Comparison of ENCODE assay signal across 8 mouse cellular contexts in the genomic region with DNA sequence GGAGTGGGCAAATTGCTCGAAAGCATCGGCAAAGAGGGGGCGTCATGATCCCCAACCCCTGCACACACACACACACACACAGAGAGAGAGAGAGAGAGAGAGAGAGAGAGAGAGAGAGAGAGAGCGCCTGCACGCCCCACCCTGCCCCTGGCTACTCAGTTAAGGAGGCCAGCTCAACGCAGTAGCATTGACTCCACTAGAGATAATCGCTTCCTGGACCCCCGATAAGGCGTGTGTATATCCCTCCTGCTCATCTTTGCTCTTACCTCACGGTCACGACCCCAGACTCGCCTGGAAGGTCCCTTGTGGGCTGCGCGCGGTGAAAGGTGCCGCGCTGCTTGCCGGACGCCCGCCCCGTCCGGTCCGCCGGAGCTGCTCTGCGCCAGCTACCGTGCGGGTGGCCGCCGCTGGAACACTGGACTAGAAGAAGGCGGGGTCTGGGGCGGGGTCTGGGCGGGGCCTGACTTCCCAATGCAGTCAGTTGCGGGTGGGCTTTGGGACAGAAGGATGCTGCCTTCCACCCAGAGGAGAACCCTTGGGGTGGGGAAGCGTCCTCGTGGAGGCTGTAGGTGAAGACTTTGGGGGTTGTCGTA. TPM values are rescaled to one million over a fixed set of nuclear protein-coding genes. Genes with fewer than 3 reads are reported as not detected.
A peak's percentile ranks its signal among the peaks of the same experiment; 100 is the strongest.
DNase-seq lines count a peak whose midpoint lies in the region; ATAC-seq and TF ChIP-seq lines count a peak whose summit lies in the region.

A gene (minus strand): TSS at position 422 of the 593 bp plus-strand sequence.

- peak within 1 kb of the TSS; percentile 31 for H3K4me2 ChIP-seq in hindbrain, embryonic 11.5 days (replicated peaks; ENCODE audit: low read depth, low read length)
- H3K4me2 ChIP-seq in limb, embryonic 15.5 days: peak within 1 kb of the TSS; percentile 47
- peak within 1 kb of the TSS; percentile 48 for H3K4me2 ChIP-seq in stomach, embryonic 16.5 days (ENCODE audit: low read depth, low read length)

- intact Hi-C loops in left cerebral cortex, adult 2 months (cut with DNase I): no loop called here

- peak within 1 kb of the TSS; percentile 44 for H3K4me3 ChIP-seq in left cerebral cortex, adult 2 months
- H3K4me3 ChIP-seq in hindbrain, embryonic 11.5 days (ENCODE audit: low read depth, low read length): peak within 1 kb of the TSS; percentile 21
- H3K4me3 ChIP-seq in limb, embryonic 15.5 days: peak within 1 kb of the TSS; percentile 33
- H3K4me3 ChIP-seq in stomach, embryonic 16.5 days (replicated peaks; ENCODE audit: low read length): peak within 1 kb of the TSS; percentile 25

- H3K9me3 ChIP-seq in hindbrain, embryonic 11.5 days (ENCODE audit: control insufficient read depth, low read length): no peaks in the 10 kb centered on the region
- no peaks in the 10 kb centered on the region for H3K9me3 ChIP-seq in limb, embryonic 15.5 days
- H3K9me3 ChIP-seq in stomach, embryonic 16.5 days (replicated peaks; ENCODE audit: control insufficient read depth, low read length): no peaks in the 10 kb centered on the region

- no peak within 1 kb of the TSS for H3K9ac ChIP-seq in hindbrain, embryonic 11.5 days (ENCODE audit: low read depth, low read length)
- no peak within 1 kb of the TSS for H3K9ac ChIP-seq in limb, embryonic 15.5 days
- H3K9ac ChIP-seq in stomach, embryonic 16.5 days (ENCODE audit: low read length): no peak within 1 kb of the TSS; the same call in 1 of the 2 replicates

- peaks cover 16% of the 10 kb centered on the region for H3K27me3 ChIP-seq in hindbrain, embryonic 11.5 days (ENCODE audit: control insufficient read depth, insufficient read depth, low read length)
- H3K27me3 ChIP-seq in limb, embryonic 15.5 days: peaks cover 48% of the 10 kb centered on the region
- peaks cover 14% of the 10 kb centered on the region for H3K27me3 ChIP-seq in stomach, embryonic 16.5 days (ENCODE audit: control insufficient read depth, insufficient read depth, low read length)

- peak; percentile 48 for DNase-seq in adrenal gland, postnatal 10 days
- DNase-seq in adrenal gland, postnatal 4 days (ENCODE audit: low spot score in 2 of 2): no peak
- no peak for DNase-seq in left cerebral cortex, adult 2 months (ENCODE audit: extremely low spot score in 1 of 2, low spot score in 2 of 2)
- no peak for DNase-seq in left cerebral cortex, adult 9 months (ENCODE audit: low spot score in 2 of 2)
- peak; percentile 79 for DNase-seq in hindbrain, embryonic 11.5 days (ENCODE audit: low spot score)
- DNase-seq in cerebellum, adult 11-12 months: no peak

- H3K36me3 ChIP-seq in hindbrain, embryonic 11.5 days (ENCODE audit: control insufficient read depth, insufficient read depth, low read length): no peaks in the 10 kb centered on the region
- H3K36me3 ChIP-seq in limb, embryonic 15.5 days: no peaks in the 10 kb centered on the region
- H3K36me3 ChIP-seq in stomach, embryonic 16.5 days (ENCODE audit: control insufficient read depth, insufficient read depth, low read length): no peaks in the 10 kb centered on the region

- ATAC-seq in hindbrain, embryonic 11.5 days (ENCODE audit: low FRiP score): peak; percentile 83
- no peak for ATAC-seq in limb, embryonic 15.5 days (ENCODE audit: insufficient number of reproducible peaks, low FRiP score, low TSS enrichment, low read depth)
- ATAC-seq in stomach, embryonic 16.5 days (ENCODE audit: insufficient read depth, low FRiP score): no peak; the same call in 1 of the 2 replicates

- H3K4me1 ChIP-seq in hindbrain, embryonic 11.5 days (replicated peaks; ENCODE audit: control insufficient read depth, insufficient read depth, low read length): peaks cover 3% of the 10 kb centered on the region; the same call in 1 of the 2 replicates
- peaks cover 8% of the 10 kb centered on the region for H3K4me1 ChIP-seq in limb, embryonic 15.5 days
- H3K4me1 ChIP-seq in stomach, embryonic 16.5 days (ENCODE audit: control insufficient read depth, insufficient read depth, low read length): peaks cover 3% of the 10 kb centered on the region; the same call in 1 of the 2 replicates

- no peak for TF ChIP-seq CTCF in left cerebral cortex, adult 2 months (IDR thresholded peaks at IDR 0.05)

- H3K27ac ChIP-seq in left cerebral cortex, adult 2 months: no peak within 1 kb of the TSS
- no peak within 1 kb of the TSS for H3K27ac ChIP-seq in hindbrain, embryonic 11.5 days (ENCODE audit: low read depth, low read length)
- H3K27ac ChIP-seq in limb, embryonic 15.5 days: no peak within 1 kb of the TSS
- no peak within 1 kb of the TSS for H3K27ac ChIP-seq in stomach, embryonic 16.5 days (ENCODE audit: low read length)

- 6% methylated on average over 36 of the region's 36 CpGs for WGBS in hindbrain, embryonic 11.5 days
- WGBS in limb, embryonic 15.5 days: 5% methylated on average over 35 of the region's 36 CpGs
- 6% methylated on average over 35 of the region's 36 CpGs for WGBS in stomach, embryonic 16.5 days

RNA-seq across cellular contexts. Expression of the gene that starts here (rescaled TPM):
- total RNA-seq in adrenal gland, postnatal 10 days (2021): 1 to 10 TPM in 1 of 2 experiments, under 1 TPM in 1; 0.87 to 1.4 TPM
- total RNA-seq in adrenal gland, postnatal 4 days (2021): 1 to 10 TPM; 2.0 to 2.5 TPM
- total RNA-seq in left cerebral cortex, adult 2 months (2021): 10 to 100 TPM; 11.5 to 15.2 TPM
- 0.82 and 0.84 TPM in 2 replicates for polyA plus RNA-seq in hindbrain, embryonic 11.5 days (2014; fragmentation: Nextera tagmentation; extraction: Ambion mirVana)
- 0.17 and 0.29 TPM in 2 replicates for polyA plus RNA-seq in limb, embryonic 15.5 days (2015; fragmentation: Nextera tagmentation; extraction: Ambion mirVana)
- 0.26 and 0.29 TPM in 2 replicates for polyA plus RNA-seq in stomach, embryonic 16.5 days (2015; fragmentation: Nextera tagmentation; extraction: Ambion mirVana)

Comparison
In these comparisons a context has a peak if more than half of its experiments do, and no peak if none do; other contexts are left out.
1. Peak in DNase-seq, ATAC-seq, H3K4me3 ChIP-seq and H3K4me2 ChIP-seq in hindbrain, embryonic 11.5 days; RNA of the gene not detected or under 1 TPM.